Mouse (Mus musculus) liver, adult 2 months (tissue): ENCODE results near the gene Parp8. TPM values are rescaled to one million over a fixed set of nuclear protein-coding genes. Genes with fewer than 3 reads are reported as not detected.

ENCODE experiments used
- DNase-seq: peaks from one replicate; pipeline ENCODE4 v3.0.0-alpha.2; 2011; ENCODE audit warnings: low read depth, low spot score; ENCODE audit errors: extremely low read depth
- H3K27ac ChIP-seq: fragments of 200-500 bp; replicated peaks from 2 replicates; pipeline ENCODE4 v1.5.1; 2012; ENCODE audit warnings: low read depth, mild to moderate bottlenecking, control low read depth, inconsistent platforms, low read length; ENCODE audit not compliant: insufficient read depth
- H3K27me3 ChIP-seq: fragments of 200-500 bp; 2 replicates; pipeline ENCODE4 v1.6.1; 2012; ENCODE audit warnings: mild to moderate bottlenecking, moderate library complexity, low read length, inconsistent platforms; ENCODE audit not compliant: control insufficient read depth, insufficient read depth
- H3K36me3 ChIP-seq: fragments of 200-500 bp; 2 replicates; pipeline ENCODE4 v1.6.1; 2012; ENCODE audit warnings: low read length, inconsistent platforms; ENCODE audit not compliant: control insufficient read depth, insufficient read depth
- H3K4me1 ChIP-seq: fragments of 200-500 bp; 2 replicates; pipeline ENCODE4 v1.6.1; 2011; ENCODE audit warnings: low read length; ENCODE audit not compliant: control insufficient read depth, insufficient read depth
- H3K4me3 ChIP-seq: fragments of 200-500 bp; 2 replicates; pipeline ENCODE4 v1.5.1; 2011; ENCODE audit warnings: low read depth, mild to moderate bottlenecking, control low read depth, low read length, moderate library complexity; ENCODE audit not compliant: insufficient read depth
- H3K79me2 ChIP-seq: fragments of 200-500 bp; 2 replicates; pipeline ENCODE4 v1.6.1; 2012; ENCODE audit warnings: inconsistent platforms, mild to moderate bottlenecking, low read length, moderate library complexity; ENCODE audit not compliant: control insufficient read depth, insufficient read depth
- H3K9ac ChIP-seq: fragments of 200-500 bp; 2 replicates; pipeline ENCODE4 v1.6.1; 2012; ENCODE audit warnings: low read depth, mild to moderate bottlenecking, control low read depth, inconsistent platforms, low read length
- CTCF ChIP-seq: fragments of 200-500 bp; IDR thresholded peaks from 2 replicates; pipeline ENCODE4 v1.5.1; 2011; ENCODE audit warnings: low read depth, low read length, control low read depth
- POLR2A ChIP-seq: fragments of 200-500 bp; IDR thresholded peaks from 2 replicates; pipeline ENCODE4 v1.6.1; 2011; ENCODE audit warnings: low read length, control low read depth; ENCODE audit not compliant: insufficient read depth; ENCODE audit errors: extremely low read depth
- WGBS: fragments of 180-500 bp; shearing (Covaris S2); methylation state at CpG from one replicate; pipeline ENCODE4 v1.1.7; 2018; 5-methylcytosine and 5-hydroxymethylcytosine counted together
- polyA plus RNA-seq: library from polyadenylated mRNA; depleted of rRNA; stranded (reverse); fragments of >200 nt; gene quantifications from 2 replicates; pipeline ENCODE4 v1.2.3, GENCODE M21; 2012; rRNA removed
- total RNA-seq: library from RNA; depleted of rRNA; stranded (reverse); fragments of >200 nt; gene quantifications from 2 replicates; pipeline ENCODE4 v1.2.3, GENCODE M21; 2014; rRNA removed

Gene Parp8
- total RNA-seq (1.6 and 2.1 TPM in 2 replicates), polyA plus RNA-seq (0.20 and 0.40 TPM in 2 replicates)

GRCm38 (mm10) chr13:117025226-117026067 is at the start of gene Parp8:
TSS of gene Parp8 (minus strand) at chr13:117025537.
- Histone ChIP-seq H3K36me3 (no peaks in the 10 kb centered on the region), H3K27me3 (peaks cover 5% of the 10 kb centered on the region; the same call in 1 of the 2 replicates), H3K79me2 (no peaks in the 10 kb centered on the region), H3K9ac (peak within 1 kb of the TSS; percentile 71), H3K4me3 (peak within 1 kb of the TSS; percentile 96), H3K4me1 (peaks cover 6% of the 10 kb centered on the region; the same call in 1 of the 2 replicates), H3K27ac (peak within 1 kb of the TSS; percentile 38)
- no peak for DNase-seq
- no peak for TF ChIP-seq CTCF
- no peak for TF ChIP-seq POLR2A
- WGBS, result 1% methylated on average over 45 of the region's 67 CpGs

- H3K9ac ChIP-seq, result no peak overlapping the region
- no peak for TF ChIP-seq CTCF
- no peak for TF ChIP-seq POLR2A
- WGBS, result 82% methylated on average over 17 of the region's 17 CpGs
- no peak overlapping the region for H3K4me3 ChIP-seq
- no peak for DNase-seq
- H3K27ac ChIP-seq, result no peak overlapping the region
- no peaks in the 10 kb centered on the region for H3K27me3 ChIP-seq
- H3K36me3 ChIP-seq, result no peaks in the 10 kb centered on the region
- no peaks in the 10 kb centered on the region for H3K4me1 ChIP-seq
- no peaks in the 10 kb centered on the region for H3K79me2 ChIP-seq
Observed at GRCm38 (mm10) chr13:117062628-117063315, 37.4 kb upstream of the Parp8 start.

- Histone ChIP-seq H3K27ac (no peak overlapping the region), H3K4me3 (no peak overlapping the region), H3K27me3 (0 out of 2 replicates have a peak, but pooled peaks cover 3% of the 10 kb centered on the region), H3K36me3 (no peaks in the 10 kb centered on the region), H3K79me2 (no peaks in the 10 kb centered on the region), H3K9ac (no peak overlapping the region), H3K4me1 (no peaks in the 10 kb centered on the region)
- TF ChIP-seq CTCF, result no peak
- no peak for TF ChIP-seq POLR2A
- DNase-seq, result no peak
- WGBS, result 78% methylated on average over 2 of the region's 2 CpGs
Observed at GRCm38 (mm10) chr13:117056466-117056865, 31.1 kb upstream of the Parp8 start.

- 81% methylated on average over 7 of the region's 7 CpGs for WGBS
- TF ChIP-seq POLR2A (no peak), CTCF (no peak)
- no peak overlapping the region for H3K9ac ChIP-seq
Observed at GRCm38 (mm10) chr13:117054811-117055496, 29.6 kb upstream of the Parp8 start.

GRCm38 (mm10) chr13:117052748-117053147 is 27.4 kb upstream of the Parp8 start:
- TF ChIP-seq CTCF (no peak), POLR2A (no peak)
- Histone ChIP-seq H3K79me2 (no peaks in the 10 kb centered on the region), H3K36me3 (no peaks in the 10 kb centered on the region), H3K9ac (no peak overlapping the region), H3K4me1 (no peaks in the 10 kb centered on the region), H3K27ac (no peak overlapping the region), H3K4me3 (no peak overlapping the region), H3K27me3 (0 out of 2 replicates have a peak, but pooled peaks cover 3% of the 10 kb centered on the region)
- DNase-seq, result no peak
- 79% methylated on average over 3 of the region's 3 CpGs for whole genome bisulfite sequencing

More at GRCm38 (mm10) chr13:117054811-117055496, 29.6 kb upstream of the Parp8 start:
- H3K27me3 ChIP-seq, result 0 out of 2 replicates have a peak, but pooled peaks cover 3% of the 10 kb centered on the region
- H3K79me2 ChIP-seq, result no peaks in the 10 kb centered on the region
- no peak overlapping the region for H3K27ac ChIP-seq
- H3K4me1 ChIP-seq, result no peaks in the 10 kb centered on the region
- no peak overlapping the region for H3K4me3 ChIP-seq
- no peaks in the 10 kb centered on the region for H3K36me3 ChIP-seq
- no peak for DNase-seq
